Mouse (Mus musculus): ENCODE results near the gene Gm20388.

- TF ChIP-seq CTCF (conservative IDR thresholded peaks at IDR 0.05; ENCODE audit: insufficient read depth, insufficient read length, low read depth, low read length) (peak; percentile 88), POLR2A (IDR thresholded peaks at IDR 0.05; ENCODE audit: low read depth, low read length) (no peak)
Measured at GRCm38 (mm10) chr8:121092627-121093026, 1182.0 kb downstream of the Gm20388 start.

Data from kidney, adult 2 months (tissue).